Mouse (Mus musculus) spleen, adult 2 months (tissue): Measurements from ENCODE around the gene Fgf22.

Experiments used
- CTCF ChIP-seq: fragments of 200-500 bp; IDR thresholded peaks from 2 replicates; pipeline ENCODE4 v1.5.1; 2011; ENCODE audit warnings: mild to moderate bottlenecking, inconsistent platforms; ENCODE audit not compliant: insufficient read depth, insufficient read length, insufficient replicate concordance; ENCODE audit errors: extremely low read depth
- POLR2A ChIP-seq: fragments of 200-500 bp; IDR thresholded peaks from 2 replicates; pipeline ENCODE4 v1.6.1; 2011; ENCODE audit warnings: low read depth, low read length, inconsistent platforms

DNA sequence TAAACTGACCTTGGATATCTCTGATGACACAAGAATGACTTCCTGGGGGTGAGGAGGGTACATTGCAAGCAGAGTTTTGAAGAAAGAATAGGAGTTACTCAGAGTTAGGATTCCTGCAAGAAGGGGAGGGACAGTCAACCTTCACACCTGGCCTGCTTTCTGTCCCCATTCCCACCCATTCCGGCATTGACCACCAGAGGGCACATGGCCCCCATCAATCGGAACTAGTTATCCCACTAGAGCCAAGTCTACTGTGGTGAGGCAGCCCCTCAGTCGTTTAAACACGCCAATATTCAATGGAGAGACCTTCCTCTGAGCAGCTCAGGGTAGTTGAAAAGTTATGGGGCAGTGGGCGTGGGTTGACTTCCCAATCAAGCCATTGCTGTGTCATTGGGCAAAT lies 13.5 kb downstream of the Fgf22 start:
- TF ChIP-seq CTCF (peak; percentile 86; the same call in 1 of the 2 replicates), POLR2A (no peak)
